Mouse (Mus musculus): ENCODE measurements around the gene 2510039O18Rik. TPM values are rescaled to one million over a fixed set of nuclear protein-coding genes. Genes with fewer than 3 reads are reported as not detected.

2510039O18Rik gene
- polyA plus RNA-seq, 1 experiment from 2014 or later: 16.4 TPM

Other genes with a start within 250 kb of the 2510039O18Rik start
- not detected in 2 replicates for gene Zfp534, start 238.3 kb upstream of the 2510039O18Rik start, polyA plus RNA-seq (2015; fragmentation: Nextera tagmentation; extraction: Ambion mirVana)
- 6.7 and 7.7 TPM in 2 replicates for gene Zfp984, start 131.1 kb upstream of the 2510039O18Rik start, polyA plus RNA-seq (2015; fragmentation: Nextera tagmentation; extraction: Ambion mirVana)
- 5.0 and 5.4 TPM in 2 replicates for gene Zfp933, start 92.5 kb upstream of the 2510039O18Rik start, polyA plus RNA-seq (2015; fragmentation: Nextera tagmentation; extraction: Ambion mirVana)
- 30.8 and 36.3 TPM in 2 replicates for gene Miip, start 72.1 kb upstream of the 2510039O18Rik start, polyA plus RNA-seq (2015; fragmentation: Nextera tagmentation; extraction: Ambion mirVana)
- gene Fv1, start 71.9 kb upstream of the 2510039O18Rik start, polyA plus RNA-seq (2015; fragmentation: Nextera tagmentation; extraction: Ambion mirVana): 8.9 and 9.4 TPM in 2 replicates
- 37.8 and 42.5 TPM in 2 replicates for gene Mfn2, start 36.2 kb upstream of the 2510039O18Rik start, polyA plus RNA-seq (2015; fragmentation: Nextera tagmentation; extraction: Ambion mirVana)
- gene Plod1, start 4.1 kb upstream of the 2510039O18Rik start, polyA plus RNA-seq (2015; fragmentation: Nextera tagmentation; extraction: Ambion mirVana): 123 and 129 TPM in 2 replicates
- gene Nppb, start 44.9 kb downstream of the 2510039O18Rik start, polyA plus RNA-seq (2015; fragmentation: Nextera tagmentation; extraction: Ambion mirVana): 0.19 TPM in 1 of 2 replicates, not detected in the other
- gene Nppa, start 59.8 kb downstream of the 2510039O18Rik start, polyA plus RNA-seq (2015; fragmentation: Nextera tagmentation; extraction: Ambion mirVana): not detected in 2 replicates
- gene Clcn6, start 97.9 kb downstream of the 2510039O18Rik start, polyA plus RNA-seq (2015; fragmentation: Nextera tagmentation; extraction: Ambion mirVana): 6.5 and 6.8 TPM in 2 replicates
- 23.0 and 24.7 TPM in 2 replicates for gene Mthfr, start 98.2 kb downstream of the 2510039O18Rik start, polyA plus RNA-seq (2015; fragmentation: Nextera tagmentation; extraction: Ambion mirVana)
- gene Agtrap, start 147.1 kb downstream of the 2510039O18Rik start, polyA plus RNA-seq (2015; fragmentation: Nextera tagmentation; extraction: Ambion mirVana): 14.8 and 15.9 TPM in 2 replicates
- 47.7 and 48.4 TPM in 2 replicates for gene Mad2l2, start 189.5 kb downstream of the 2510039O18Rik start, polyA plus RNA-seq (2015; fragmentation: Nextera tagmentation; extraction: Ambion mirVana)
- 0.22 and 0.29 TPM in 2 replicates for gene Draxin, start 189.8 kb downstream of the 2510039O18Rik start, polyA plus RNA-seq (2015; fragmentation: Nextera tagmentation; extraction: Ambion mirVana)
- gene Fbxo6, start 211.2 kb downstream of the 2510039O18Rik start, polyA plus RNA-seq (2015; fragmentation: Nextera tagmentation; extraction: Ambion mirVana): 18.0 and 20.8 TPM in 2 replicates
- gene Fbxo44, start 219.6 kb downstream of the 2510039O18Rik start, polyA plus RNA-seq (2015; fragmentation: Nextera tagmentation; extraction: Ambion mirVana): 5.2 and 6.5 TPM in 2 replicates
- gene Fbxo2, start 219.7 kb downstream of the 2510039O18Rik start, polyA plus RNA-seq (2015; fragmentation: Nextera tagmentation; extraction: Ambion mirVana): 4.2 and 4.5 TPM in 2 replicates